Mouse (Mus musculus): ENCODE measurements around the gene Spib. TPM values are rescaled to one million over a fixed set of nuclear protein-coding genes. Genes with fewer than 3 reads are reported as not detected.

Spib gene
- under 1 TPM; 0.31 to 0.75 TPM for total RNA-seq (2021)
- polyA plus RNA-seq (2012; rRNA removed): 0.88 and 3.1 TPM in 2 replicates
- long read RNA-seq: 0 reads

GRCm38 (mm10) chr7:44531946-44532732 lies at the start of gene Spib:
Gene Spib (minus strand): TSS chr7:44532071.
- H3K4me3 ChIP-seq: no peak within 1 kb of the TSS

GRCm38 (mm10) chr7:44581637-44582036 lies 49.8 kb upstream of the Spib start:
- no peak for DNase-seq
- TF ChIP-seq CTCF (IDR thresholded peaks at IDR 0.05) (no peak), EP300 (IDR thresholded peaks at IDR 0.05; ENCODE audit: insufficient read depth, low read depth, low read length) (no peak), POLR2A (IDR thresholded peaks at IDR 0.05; ENCODE audit: insufficient read depth, low read depth, low read length) (no peak)
- no peak overlapping the region for H3K4me3 ChIP-seq
- intact Hi-C loops (cut with DNase I): no loop called here
- no peak overlapping the region for H3K27ac ChIP-seq
- no peak overlapping the region for H3K9ac ChIP-seq (ENCODE audit: low read depth, low read length)
- no peaks in the 10 kb centered on the region; the same call in 1 of the 2 replicates for H3K27me3 ChIP-seq (ENCODE audit: control insufficient read depth, insufficient read depth, low read length)
- no peaks in the 10 kb centered on the region for H3K79me2 ChIP-seq (replicated peaks; ENCODE audit: control insufficient read depth, insufficient read depth, low read length)
- no peaks in the 10 kb centered on the region for H3K4me1 ChIP-seq (ENCODE audit: control insufficient read depth, insufficient read depth, low read length)
- H3K36me3 ChIP-seq (ENCODE audit: control insufficient read depth, insufficient read depth, low read length): no peaks in the 10 kb centered on the region
- 60% methylated on average over 6 of the region's 6 CpGs for WGBS

More at GRCm38 (mm10) chr7:44531946-44532732, at the start of gene Spib:
- WGBS: 77% methylated on average over 4 of the region's 4 CpGs
- Histone ChIP-seq H3K79me2 (replicated peaks; ENCODE audit: control insufficient read depth, insufficient read depth, low read length) (no peaks in the 10 kb centered on the region), H3K36me3 (ENCODE audit: control insufficient read depth, insufficient read depth, low read length) (no peaks in the 10 kb centered on the region), H3K27ac (no peak within 1 kb of the TSS), H3K9ac (ENCODE audit: low read depth, low read length) (no peak within 1 kb of the TSS), H3K4me1 (ENCODE audit: control insufficient read depth, insufficient read depth, low read length) (no peaks in the 10 kb centered on the region), H3K27me3 (ENCODE audit: control insufficient read depth, insufficient read depth, low read length) (no peaks in the 10 kb centered on the region)
- no peak for DNase-seq
- no peak for TF ChIP-seq CTCF (IDR thresholded peaks at IDR 0.05)
- no peak for TF ChIP-seq POLR2A (IDR thresholded peaks at IDR 0.05; ENCODE audit: insufficient read depth, low read depth, low read length)
- TF ChIP-seq EP300 (IDR thresholded peaks at IDR 0.05; ENCODE audit: insufficient read depth, low read depth, low read length): no peak
- intact Hi-C loops (cut with DNase I): no loop called here

GRCm38 (mm10) chr7:44576333-44576844 lies 44.5 kb upstream of the Spib start:
- 46% methylated on average over 5 of the region's 5 CpGs for WGBS
- H3K4me1 ChIP-seq (ENCODE audit: control insufficient read depth, insufficient read depth, low read length): no peaks in the 10 kb centered on the region
- H3K27ac ChIP-seq: no peak overlapping the region
- H3K9ac ChIP-seq (ENCODE audit: low read depth, low read length): no peak overlapping the region
- no peak overlapping the region for H3K4me3 ChIP-seq
- no peaks in the 10 kb centered on the region for H3K36me3 ChIP-seq (ENCODE audit: control insufficient read depth, insufficient read depth, low read length)
- intact Hi-C loops (cut with DNase I): no loop called here
- DNase-seq: no peak
- TF ChIP-seq EP300 (IDR thresholded peaks at IDR 0.05; ENCODE audit: insufficient read depth, low read depth, low read length) (no peak), POLR2A (IDR thresholded peaks at IDR 0.05; ENCODE audit: insufficient read depth, low read depth, low read length) (no peak), CTCF (IDR thresholded peaks at IDR 0.05) (no peak)
- no peaks in the 10 kb centered on the region for H3K79me2 ChIP-seq (replicated peaks; ENCODE audit: control insufficient read depth, insufficient read depth, low read length)
- H3K27me3 ChIP-seq (ENCODE audit: control insufficient read depth, insufficient read depth, low read length): no peaks in the 10 kb centered on the region; the same call in 1 of the 2 replicates

- Histone ChIP-seq H3K4me1 (ENCODE audit: control insufficient read depth, insufficient read depth, low read length) (no peaks in the 10 kb centered on the region), H3K36me3 (ENCODE audit: control insufficient read depth, insufficient read depth, low read length) (no peaks in the 10 kb centered on the region), H3K27ac (no peak overlapping the region), H3K4me3 (no peak overlapping the region), H3K79me2 (replicated peaks; ENCODE audit: control insufficient read depth, insufficient read depth, low read length) (no peaks in the 10 kb centered on the region), H3K9ac (ENCODE audit: low read depth, low read length) (no peak overlapping the region), H3K27me3 (ENCODE audit: control insufficient read depth, insufficient read depth, low read length) (no peaks in the 10 kb centered on the region)
- WGBS: 68% methylated on average over 5 of the region's 5 CpGs
- intact Hi-C loops (cut with DNase I): no loop called here
- no peak for TF ChIP-seq EP300 (IDR thresholded peaks at IDR 0.05; ENCODE audit: insufficient read depth, low read depth, low read length)
- no peak for TF ChIP-seq POLR2A (IDR thresholded peaks at IDR 0.05; ENCODE audit: insufficient read depth, low read depth, low read length)
- TF ChIP-seq CTCF (IDR thresholded peaks at IDR 0.05): no peak
- no peak for DNase-seq
These were observed 41.1 kb upstream of the Spib start for GRCm38 (mm10) chr7:44572956-44573484.

GRCm38 (mm10) chr7:44572213-44572701 lies 40.4 kb upstream of the Spib start, which contains the start of gene Napsa:
Gene Napsa (plus strand): TSS chr7:44572380.
- Histone ChIP-seq H3K4me1 (ENCODE audit: control insufficient read depth, insufficient read depth, low read length) (no peaks in the 10 kb centered on the region), H3K27ac (no peak within 1 kb of the TSS), H3K4me3 (no peak within 1 kb of the TSS), H3K36me3 (ENCODE audit: control insufficient read depth, insufficient read depth, low read length) (no peaks in the 10 kb centered on the region), H3K79me2 (replicated peaks; ENCODE audit: control insufficient read depth, insufficient read depth, low read length) (no peaks in the 10 kb centered on the region), H3K9ac (ENCODE audit: low read depth, low read length) (no peak within 1 kb of the TSS), H3K27me3 (ENCODE audit: control insufficient read depth, insufficient read depth, low read length) (no peaks in the 10 kb centered on the region)
- 41% methylated on average over 7 of the region's 7 CpGs for WGBS
- TF ChIP-seq POLR2A (IDR thresholded peaks at IDR 0.05; ENCODE audit: insufficient read depth, low read depth, low read length): no peak
- TF ChIP-seq CTCF (IDR thresholded peaks at IDR 0.05): no peak
- no peak for TF ChIP-seq EP300 (IDR thresholded peaks at IDR 0.05; ENCODE audit: insufficient read depth, low read depth, low read length)
- intact Hi-C loops (cut with DNase I): no loop called here
- peak in 1 of 2 experiments; percentile 45 for DNase-seq
